ENCODE assay signal across 8 mouse cellular contexts in genomic region chr3:58525652-58526407, GRCm38 (mm10). TPM values are rescaled to one million over a fixed set of nuclear protein-coding genes. Genes with fewer than 3 reads are reported as not detected.
DNase-seq lines count a peak whose midpoint lies in the region; ATAC-seq and TF ChIP-seq lines count a peak whose summit lies in the region.

Gene Eif2a (plus strand): TSS chr3:58525821.
Gene Serp1 (minus strand): TSS chr3:58525892.

- H3K27ac ChIP-seq in forebrain, embryonic 16.5 days (ENCODE audit: low read length): peak within 1 kb of the TSS; percentile 87
- H3K27ac ChIP-seq in layer of hippocampus, adult 2 months: peak within 1 kb of the TSS; percentile 96
- peak within 1 kb of the TSS; percentile 95 for H3K27ac ChIP-seq in lung, embryonic 14.5 days (ENCODE audit: low read depth)
- H3K27ac ChIP-seq in olfactory bulb, adult 2 months (ENCODE audit: insufficient read depth, low read depth, low read length): peak within 1 kb of the TSS; percentile 85
- peak within 1 kb of the TSS; percentile 9; the same call in 1 of the 2 replicates for H3K27ac ChIP-seq in thymus, adult 2 months (ENCODE audit: control insufficient read depth, insufficient read depth, low read length)

- under 1% methylated on average over 56 of the region's 57 CpGs for WGBS in forebrain, embryonic 16.5 days
- under 1% methylated on average over 57 of the region's 57 CpGs for WGBS in lung, embryonic 14.5 days
- under 1% methylated on average over 57 of the region's 57 CpGs for WGBS in olfactory bulb, adult 2 months
- under 1% methylated on average over 57 of the region's 57 CpGs for WGBS in thymus, adult 2 months

- no peaks in the 10 kb centered on the region for H3K9me3 ChIP-seq in G1E (replicated peaks)
- H3K9me3 ChIP-seq in forebrain, embryonic 16.5 days (ENCODE audit: control insufficient read depth, low read length): no peaks in the 10 kb centered on the region
- H3K9me3 ChIP-seq in lung, embryonic 14.5 days (ENCODE audit: low read depth, low read length): no peaks in the 10 kb centered on the region

- H3K4me1 ChIP-seq in G1E (ENCODE audit: insufficient read depth, low read depth, low read length): peaks cover 32% of the 10 kb centered on the region
- peaks cover 13% of the 10 kb centered on the region for H3K4me1 ChIP-seq in forebrain, embryonic 16.5 days (replicated peaks; ENCODE audit: control insufficient read depth, insufficient read depth, low read length)
- H3K4me1 ChIP-seq in lung, embryonic 14.5 days (ENCODE audit: insufficient read depth): peaks cover 5% of the 10 kb centered on the region; the same call in 1 of the 2 replicates
- H3K4me1 ChIP-seq in olfactory bulb, adult 2 months (ENCODE audit: control insufficient read depth, insufficient read depth, low read length): no peaks in the 10 kb centered on the region
- no peaks in the 10 kb centered on the region for H3K4me1 ChIP-seq in thymus, adult 2 months (replicated peaks; ENCODE audit: control insufficient read depth, insufficient read depth, low read length)

- peak; percentile 91 for ATAC-seq in G1E (ENCODE audit: extremely low read depth, insufficient number of reproducible peaks, low FRiP score, poor library complexity, severe bottlenecking)
- ATAC-seq in forebrain, embryonic 16.5 days: peak; percentile 99
- peak; percentile 99 for ATAC-seq in lung, embryonic 14.5 days (ENCODE audit: insufficient read depth)

- H3K36me3 ChIP-seq in G1E (replicated peaks): peaks cover 45% of the 10 kb centered on the region
- peaks cover 16% of the 10 kb centered on the region for H3K36me3 ChIP-seq in forebrain, embryonic 16.5 days (ENCODE audit: control insufficient read depth, insufficient read depth)
- H3K36me3 ChIP-seq in lung, embryonic 14.5 days (ENCODE audit: insufficient read depth): peaks cover 18% of the 10 kb centered on the region
- H3K36me3 ChIP-seq in thymus, adult 2 months (ENCODE audit: control insufficient read depth, insufficient read depth, low read length): peaks cover 6% of the 10 kb centered on the region; the same call in 1 of the 2 replicates

- H3K27me3 ChIP-seq in G1E (ENCODE audit: insufficient read depth, low read length): no peaks in the 10 kb centered on the region
- no peaks in the 10 kb centered on the region for H3K27me3 ChIP-seq in forebrain, embryonic 16.5 days (replicated peaks; ENCODE audit: control insufficient read depth, insufficient read depth, low read length)
- no peaks in the 10 kb centered on the region for H3K27me3 ChIP-seq in lung, embryonic 14.5 days (ENCODE audit: insufficient read depth, low read length)
- H3K27me3 ChIP-seq in thymus, adult 2 months (ENCODE audit: control insufficient read depth, insufficient read depth, low read length): no peaks in the 10 kb centered on the region

- TF ChIP-seq CTCF in G1E (IDR thresholded peaks at IDR 0.05; ENCODE audit: low read depth, low read length): no peak
- TF ChIP-seq CTCF in layer of hippocampus, adult 2 months (conservative IDR thresholded peaks at IDR 0.05): no peak
- TF ChIP-seq CTCF in lung, embryonic 14.5 days (IDR thresholded peaks at IDR 0.05; ENCODE audit: low read depth): no peak
- no peak for TF ChIP-seq CTCF in olfactory bulb, adult 2 months (IDR thresholded peaks at IDR 0.05; ENCODE audit: insufficient read depth, low read depth, low read length)
- peak; percentile 53 for TF ChIP-seq CTCF in thymus, adult 2 months (IDR thresholded peaks at IDR 0.05; ENCODE audit: borderline replicate concordance, control insufficient read depth, extremely low read depth, insufficient read depth, low read length, poor library complexity)

- intact Hi-C loops in heart, postnatal 36 days (cut with DNase I): loop anchor here (1.0 to 5.0 kb wide), 2 partner anchors 51 to 166 kb away; partner anchors contain the start of gene Siah2

- peak within 1 kb of the TSS; percentile 92 for H3K4me2 ChIP-seq in forebrain, embryonic 16.5 days (ENCODE audit: low read length)
- H3K4me2 ChIP-seq in lung, embryonic 14.5 days: peak within 1 kb of the TSS; percentile 88

- peak within 1 kb of the TSS; percentile 85 for H3K9ac ChIP-seq in forebrain, embryonic 16.5 days (replicated peaks; ENCODE audit: low read depth, low read length)
- peak within 1 kb of the TSS; percentile 97 for H3K9ac ChIP-seq in lung, embryonic 14.5 days

- TF ChIP-seq POLR2A in olfactory bulb, adult 2 months (IDR thresholded peaks at IDR 0.05; ENCODE audit: insufficient read depth, low read depth, low read length): peak; percentile 70; the same call in 1 of the 2 replicates
- peak; percentile 86 for TF ChIP-seq POLR2A in thymus, adult 2 months (IDR thresholded peaks at IDR 0.05; ENCODE audit: control insufficient read depth, extremely low read depth, insufficient read depth, low read length, poor library complexity)

- H3K4me3 ChIP-seq in G1E (ENCODE audit: low read depth, low read length): peak within 1 kb of the TSS; percentile 96
- peak within 1 kb of the TSS; percentile 83 for H3K4me3 ChIP-seq in forebrain, embryonic 16.5 days (replicated peaks; ENCODE audit: low read length)
- H3K4me3 ChIP-seq in layer of hippocampus, adult 2 months: peak within 1 kb of the TSS; percentile 99
- peak within 1 kb of the TSS; percentile 93 for H3K4me3 ChIP-seq in lung, embryonic 14.5 days (ENCODE audit: low read depth, low read length)
- H3K4me3 ChIP-seq in olfactory bulb, adult 2 months (ENCODE audit: insufficient read depth, low read depth, low read length): peak within 1 kb of the TSS; percentile 91
- peak within 1 kb of the TSS; percentile 83 for H3K4me3 ChIP-seq in thymus, adult 2 months (ENCODE audit: control insufficient read depth, insufficient read depth, low read length)

- peak; percentile 85 for DNase-seq in G1E (ENCODE audit: low spot score)
- DNase-seq in cerebellum, adult 18-20 months: peak; percentile 99
- DNase-seq in heart, postnatal 36 days: peak; percentile 97 to 98
- peak; percentile 99 for DNase-seq in layer of hippocampus, adult 2 months (ENCODE audit: low spot score in 2 of 2)
- peak; percentile 99 for DNase-seq in lung, embryonic 14.5 days
- DNase-seq in thymus, adult 2 months: peak; percentile 97

RNA-seq across cellular contexts. Expression of gene Eif2a, which starts in this region (rescaled TPM):
- 224 and 235 TPM in 2 replicates for total RNA-seq in G1E (2014; fragmentation: Nextera tagmentation)
- 89.4 and 95.3 TPM in 2 replicates for total RNA-seq in G1E (2017)
- polyA plus RNA-seq in G1E (2012): 8.5 and 8.7 TPM in 2 replicates
- 44.6 and 50.4 TPM in 2 replicates for polyA plus RNA-seq in forebrain, embryonic 16.5 days (2015; fragmentation: Nextera tagmentation; extraction: Ambion mirVana)
- total RNA-seq in heart, postnatal 36 days (2021): 10 to 100 TPM; 40.5 to 42.5 TPM
- 10 to 100 TPM; 43.3 to 52.2 TPM for total RNA-seq in layer of hippocampus, adult 2 months (2021)
- polyA plus RNA-seq in lung, embryonic 14.5 days (2014; fragmentation: Nextera tagmentation; extraction: Ambion mirVana): 61.4 and 62.1 TPM in 2 replicates
- not detected in 2 replicates for polyA plus RNA-seq in olfactory bulb, adult 2 months (2012; ENCODE audit: insufficient read depth, insufficient read length, low replicate concordance, missing spikeins)
- 13.0 and 14.1 TPM in 2 replicates for polyA plus RNA-seq in thymus, adult 2 months (2012; rRNA removed)

RNA-seq across cellular contexts. Expression of gene Serp1, which starts in this region (rescaled TPM):
- total RNA-seq in G1E (2014; fragmentation: Nextera tagmentation) (102 and 130 TPM in 2 replicates), G1E (2017) (89.9 and 91.3 TPM in 2 replicates)
- polyA plus RNA-seq in G1E (2012): 60.5 and 72.2 TPM in 2 replicates
- polyA plus RNA-seq in forebrain, embryonic 16.5 days (2015; fragmentation: Nextera tagmentation; extraction: Ambion mirVana): 77.2 and 102 TPM in 2 replicates
- total RNA-seq in heart, postnatal 36 days (2021): 10 to 100 TPM; 11.9 to 13.5 TPM
- 10 to 100 TPM; 22.3 to 22.7 TPM for total RNA-seq in layer of hippocampus, adult 2 months (2021)
- 131 and 147 TPM in 2 replicates for polyA plus RNA-seq in lung, embryonic 14.5 days (2014; fragmentation: Nextera tagmentation; extraction: Ambion mirVana)
- not detected in 2 replicates for polyA plus RNA-seq in olfactory bulb, adult 2 months (2012; ENCODE audit: insufficient read depth, insufficient read length, low replicate concordance, missing spikeins)
- 33.9 and 38.1 TPM in 2 replicates for polyA plus RNA-seq in thymus, adult 2 months (2012; rRNA removed)

Comparison
In these comparisons a context has a peak if more than half of its experiments do, and no peak if none do; other contexts are left out.
1. Peak in every context shown above with its lines: DNase-seq, ATAC-seq, H3K4me3 ChIP-seq and H3K27ac ChIP-seq.
2. H3K27ac ChIP-seq: peak in every context shown above with its lines; median percentile 96 in layer of hippocampus, adult 2 months; 95 in lung, embryonic 14.5 days; 87 in forebrain, embryonic 16.5 days; 85 in olfactory bulb, adult 2 months; 9 in thymus, adult 2 months.